Mouse (Mus musculus): Measurements from ENCODE around the gene Ggt1.
"Not testable (repeated sequence)": the region's sequence is repeated elsewhere in the genome, so short reads cannot be mapped to it uniquely, and the experiment has no call there.

The Ggt1 gene

GRCm38 (mm10) chr10:75561071-75561654 lies at the start of gene Ggt1:
Gene Ggt1 (plus strand): TSS chr10:75561604.
- no peak for DNase-seq (ENCODE audit: low spot score in 2 of 2)

GRCm38 (mm10) chr10:75511897-75512296 lies 49.5 kb upstream of the Ggt1 start:
- DNase-seq (ENCODE audit: low spot score in 2 of 2), result no peak

- DNase-seq (ENCODE audit: low spot score in 2 of 2), result no peak
These were observed 48.6 kb upstream of the Ggt1 start for GRCm38 (mm10) chr10:75512796-75513195.

- no peak for DNase-seq (ENCODE audit: low spot score in 2 of 2)
These were observed 47.9 kb upstream of the Ggt1 start for GRCm38 (mm10) chr10:75513306-75514067.

- no peak for DNase-seq (ENCODE audit: low spot score in 2 of 2)
These were observed 47.0 kb upstream of the Ggt1 start for GRCm38 (mm10) chr10:75514361-75514760.

- no peak for DNase-seq (ENCODE audit: low spot score in 2 of 2)
These were observed 46.0 kb upstream of the Ggt1 start for GRCm38 (mm10) chr10:75515216-75516037.

GRCm38 (mm10) chr10:75516038-75516723 lies 45.2 kb upstream of the Ggt1 start:
- DNase-seq (ENCODE audit: low spot score in 2 of 2), result no peak

- DNase-seq (ENCODE audit: low spot score in 2 of 2), result no peak
These were observed 44.7 kb upstream of the Ggt1 start for GRCm38 (mm10) chr10:75516724-75517072.

GRCm38 (mm10) chr10:75517073-75517757 lies 44.2 kb upstream of the Ggt1 start, which contains the start of gene Snrpd3:
Gene Snrpd3 (plus strand): TSS chr10:75517551.
- DNase-seq (ENCODE audit: low spot score in 2 of 2), result peak; percentile 87

GRCm38 (mm10) chr10:75517758-75518143 lies 43.7 kb upstream of the Ggt1 start, which contains the start of gene Gucd1:
Gene Gucd1 (minus strand): TSS chr10:75517972.
- DNase-seq (ENCODE audit: low spot score in 2 of 2), result peak; percentile 98 to 99

GRCm38 (mm10) chr10:75520581-75520980 lies 40.8 kb upstream of the Ggt1 start:
- no peak for DNase-seq (ENCODE audit: low spot score in 2 of 2)

- DNase-seq (ENCODE audit: low spot score in 2 of 2), result no peak
These were observed 39.8 kb upstream of the Ggt1 start for GRCm38 (mm10) chr10:75521643-75522042.

- DNase-seq (ENCODE audit: low spot score in 2 of 2), result not testable (repeated sequence)
These were observed 36.0 kb upstream of the Ggt1 start for GRCm38 (mm10) chr10:75525450-75525849.

- DNase-seq (ENCODE audit: low spot score in 2 of 2), result no peak
These were observed 31.1 kb upstream of the Ggt1 start for GRCm38 (mm10) chr10:75530322-75530721.

- DNase-seq (ENCODE audit: low spot score in 2 of 2), result no peak
These were observed 29.8 kb upstream of the Ggt1 start for GRCm38 (mm10) chr10:75531532-75532090.

- no peak for DNase-seq (ENCODE audit: low spot score in 2 of 2)
These were observed 27.2 kb upstream of the Ggt1 start for GRCm38 (mm10) chr10:75534216-75534615.

GRCm38 (mm10) chr10:75534934-75535333 lies 26.5 kb upstream of the Ggt1 start:
- no peak for DNase-seq (ENCODE audit: low spot score in 2 of 2)

- no peak for DNase-seq (ENCODE audit: low spot score in 2 of 2)
These were observed 26.0 kb upstream of the Ggt1 start for GRCm38 (mm10) chr10:75535423-75535822.

GRCm38 (mm10) chr10:75536123-75536522 lies 25.3 kb upstream of the Ggt1 start:
- DNase-seq (ENCODE audit: low spot score in 2 of 2), result no peak

GRCm38 (mm10) chr10:75547901-75548300 lies 13.5 kb upstream of the Ggt1 start:
- DNase-seq (ENCODE audit: low spot score in 2 of 2), result no peak

- no peak for DNase-seq (ENCODE audit: low spot score in 2 of 2)
These were observed 12.9 kb upstream of the Ggt1 start for GRCm38 (mm10) chr10:75548486-75548885.
